Mouse (Mus musculus) induced T-regulatory cell, adult 2 months (primary cell): ENCODE results near the gene Snrpa.

Source experiments
- DNase-seq: peaks from one replicate; pipeline ENCODE4 v3.0.0-alpha.2; 2012; ENCODE audit warnings: low read depth

Snrpa gene

GRCm38 (mm10) chr7:27195681-27196611 is at the start of gene Snrpa, which contains the start of gene BC024978:
Gene Snrpa (minus strand): TSS chr7:27196271.
Gene BC024978 (plus strand): TSS chr7:27195781.
- peak; percentile 99 for DNase-seq

GRCm38 (mm10) chr7:27244088-27244487 is 48.0 kb upstream of the Snrpa start:
- DNase-seq = peak; percentile 74

- no peak for DNase-seq
Measured at GRCm38 (mm10) chr7:27243211-27243610, 47.1 kb upstream of the Snrpa start.

- no peak for DNase-seq
Measured at GRCm38 (mm10) chr7:27238568-27238967, 42.5 kb upstream of the Snrpa start.

- no peak for DNase-seq
Measured at GRCm38 (mm10) chr7:27237527-27237926, 41.5 kb upstream of the Snrpa start.

- no peak for DNase-seq
Measured at GRCm38 (mm10) chr7:27235726-27236125, 39.7 kb upstream of the Snrpa start.

GRCm38 (mm10) chr7:27233300-27233699 is 37.2 kb upstream of the Snrpa start:
- no peak for DNase-seq

- peak; percentile 98 for DNase-seq
Measured at GRCm38 (mm10) chr7:27232781-27233281, 36.8 kb upstream of the Snrpa start, which contains the start of gene Coq8b. Gene Coq8b (plus strand): TSS chr7:27233023.

- no peak for DNase-seq
Measured at GRCm38 (mm10) chr7:27231693-27232331, 35.7 kb upstream of the Snrpa start.

GRCm38 (mm10) chr7:27230781-27231180 is 34.7 kb upstream of the Snrpa start:
- peak; percentile 69 for DNase-seq

- no peak for DNase-seq
Measured at GRCm38 (mm10) chr7:27228865-27229264, 32.8 kb upstream of the Snrpa start.

- DNase-seq = peak; percentile 98
Measured at GRCm38 (mm10) chr7:27228281-27228821, 32.3 kb upstream of the Snrpa start, which contains the start of gene Itpkc. Gene Itpkc (minus strand): TSS chr7:27228661.

GRCm38 (mm10) chr7:27227676-27228075 is 31.6 kb upstream of the Snrpa start:
- DNase-seq = peak; percentile 40

- DNase-seq = no peak
Measured at GRCm38 (mm10) chr7:27227276-27227675, 31.2 kb upstream of the Snrpa start.

GRCm38 (mm10) chr7:27224877-27225575 is 29.0 kb upstream of the Snrpa start:
- DNase-seq = no peak

GRCm38 (mm10) chr7:27222538-27222937 is 26.5 kb upstream of the Snrpa start:
- no peak for DNase-seq

GRCm38 (mm10) chr7:27221939-27222338 is 25.9 kb upstream of the Snrpa start:
- DNase-seq = no peak

GRCm38 (mm10) chr7:27219937-27220336 is 23.9 kb upstream of the Snrpa start:
- no peak for DNase-seq

- DNase-seq = no peak
Measured at GRCm38 (mm10) chr7:27218586-27218985, 22.5 kb upstream of the Snrpa start.

GRCm38 (mm10) chr7:27212626-27213025 is 16.6 kb upstream of the Snrpa start:
- no peak for DNase-seq

GRCm38 (mm10) chr7:27203730-27204449 is 7.8 kb upstream of the Snrpa start:
- no peak for DNase-seq
